Mouse (Mus musculus): Measurements from ENCODE around the gene Rho. TPM values are rescaled to one million over a fixed set of nuclear protein-coding genes. Genes with fewer than 3 reads are reported as not detected.

The Rho gene
- polyA plus RNA-seq, 1 experiment from 2014 or later: 1.1 TPM

DNA sequence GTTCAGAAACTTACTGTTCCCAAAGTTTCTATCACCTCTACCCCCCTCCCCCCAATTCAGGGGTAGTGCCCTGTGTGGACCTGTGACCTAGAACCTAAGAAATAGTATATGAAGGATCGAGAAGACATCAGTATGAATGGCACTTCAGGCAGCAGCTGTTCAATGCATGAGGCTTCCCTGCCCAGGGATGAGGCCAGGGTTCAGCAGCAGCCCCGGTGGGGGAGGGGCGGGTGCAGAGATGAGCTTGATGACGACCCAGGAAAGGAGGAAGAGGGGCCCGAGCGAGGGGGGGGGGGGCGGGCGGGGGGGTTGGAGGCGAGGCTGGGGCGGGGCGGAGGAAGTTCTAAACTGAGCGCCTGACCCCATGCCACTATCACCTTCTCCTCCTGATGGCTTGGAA is 9.6 kb downstream of the Rho start:
- Histone ChIP-seq H3K4me1 (no peaks in the 10 kb centered on the region; the same call in 1 of the 2 replicates), H3K9me3 (0 out of 2 replicates have a peak, but pooled peaks cover 6% of the 10 kb centered on the region)
- 9% methylated on average over 5 of the region's 12 CpGs for WGBS

DNA sequence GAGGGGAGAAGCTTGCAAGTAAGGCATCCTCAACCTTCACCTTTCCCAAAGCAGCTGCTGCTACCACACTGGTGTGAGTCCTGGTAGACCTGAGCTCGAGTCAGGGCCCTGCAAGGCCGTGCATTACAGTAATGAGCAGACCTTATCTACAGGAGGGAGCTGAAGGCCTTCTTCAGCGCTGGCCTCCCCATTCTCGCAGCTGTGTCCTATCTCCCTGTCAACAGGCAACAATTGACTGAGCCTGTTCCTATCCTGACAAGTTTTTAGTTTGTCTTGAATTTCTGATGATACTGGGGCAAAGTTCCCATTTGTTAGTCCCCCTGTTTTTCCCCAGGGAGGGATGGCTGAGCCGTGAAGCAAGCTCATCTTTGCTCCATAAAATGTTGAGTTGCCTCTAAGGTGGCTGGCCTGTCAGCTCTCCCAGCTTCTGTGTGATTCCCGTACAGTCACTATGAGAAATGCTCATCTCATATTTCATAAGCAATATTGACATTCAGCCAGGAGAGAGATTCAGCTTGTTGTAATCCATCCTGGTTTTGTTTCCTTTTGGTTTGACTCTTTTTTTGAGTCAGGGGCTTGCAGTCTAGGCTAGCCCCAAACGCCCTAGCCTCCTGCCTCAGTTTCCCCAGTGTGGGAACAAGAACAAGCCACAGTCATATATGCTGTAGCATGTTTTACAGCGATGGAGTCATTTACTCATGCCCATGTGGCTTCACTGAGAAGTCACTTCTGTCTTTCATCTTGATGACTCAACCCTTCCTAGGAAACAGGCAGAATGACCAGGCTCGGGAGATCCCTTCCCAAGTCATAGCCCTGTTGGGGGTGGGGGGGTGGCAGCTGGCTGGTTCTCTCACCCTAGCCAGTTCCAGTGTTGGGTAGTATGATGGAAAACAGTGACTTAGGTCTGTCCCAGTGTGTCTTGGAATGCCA is 12.2 kb downstream of the Rho start:
- no peak for ATAC-seq (ENCODE audit: low FRiP score, low read depth)
- H3K27ac ChIP-seq: no peak overlapping the region
- H3K9me3 ChIP-seq: no peaks in the 10 kb centered on the region
- 80% methylated on average over 9 of the region's 9 CpGs for WGBS
- H3K4me3 ChIP-seq: no peak overlapping the region
- H3K4me2 ChIP-seq (replicated peaks): no peak overlapping the region
- no peaks in the 10 kb centered on the region; the same call in 1 of the 2 replicates for H3K4me1 ChIP-seq
- no peaks in the 10 kb centered on the region for H3K27me3 ChIP-seq (replicated peaks)
- no peaks in the 10 kb centered on the region for H3K36me3 ChIP-seq
- no peak overlapping the region for H3K9ac ChIP-seq

More for the DNA sequence above, 9.6 kb downstream of the Rho start:
- Histone ChIP-seq H3K9ac (no peak overlapping the region), H3K4me3 (no peak overlapping the region), H3K36me3 (no peaks in the 10 kb centered on the region), H3K4me2 (replicated peaks) (no peak overlapping the region), H3K27me3 (replicated peaks) (no peaks in the 10 kb centered on the region), H3K27ac (no peak overlapping the region)
- no peak for ATAC-seq (ENCODE audit: low FRiP score, low read depth)

DNA sequence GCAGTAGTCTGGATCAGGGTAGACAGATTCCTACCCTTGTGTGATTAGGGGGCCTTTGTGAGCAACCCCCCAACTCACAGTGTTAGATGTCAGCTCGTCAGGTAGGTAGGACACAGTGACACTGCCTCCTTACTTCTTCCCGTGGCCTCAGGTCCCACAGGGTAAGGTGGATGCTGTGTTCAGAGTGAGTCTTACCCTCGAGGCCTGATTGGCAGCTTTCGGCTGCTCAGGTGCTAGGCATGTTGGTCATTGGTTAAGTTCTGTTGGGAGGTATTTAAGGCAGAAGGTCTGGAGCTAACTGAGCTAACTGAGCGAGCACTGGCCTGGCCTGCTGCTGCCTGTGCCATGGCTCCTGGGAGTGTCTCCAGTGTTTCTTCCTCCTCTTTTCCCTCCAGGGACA is 13.1 kb downstream of the Rho start, which contains the start of gene H1foo:
Gene H1foo (plus strand): TSS at position 301 of the 400 bp plus-strand sequence.
- Histone ChIP-seq H3K9me3 (no peaks in the 10 kb centered on the region), H3K4me3 (no peak within 1 kb of the TSS), H3K27me3 (replicated peaks) (no peaks in the 10 kb centered on the region), H3K36me3 (no peaks in the 10 kb centered on the region), H3K9ac (no peak within 1 kb of the TSS), H3K4me2 (replicated peaks) (no peak within 1 kb of the TSS), H3K4me1 (no peaks in the 10 kb centered on the region; the same call in 1 of the 2 replicates), H3K27ac (no peak within 1 kb of the TSS)
- no peak for ATAC-seq (ENCODE audit: low FRiP score, low read depth)
- WGBS: 78% methylated on average over 5 of the region's 5 CpGs

DNA sequence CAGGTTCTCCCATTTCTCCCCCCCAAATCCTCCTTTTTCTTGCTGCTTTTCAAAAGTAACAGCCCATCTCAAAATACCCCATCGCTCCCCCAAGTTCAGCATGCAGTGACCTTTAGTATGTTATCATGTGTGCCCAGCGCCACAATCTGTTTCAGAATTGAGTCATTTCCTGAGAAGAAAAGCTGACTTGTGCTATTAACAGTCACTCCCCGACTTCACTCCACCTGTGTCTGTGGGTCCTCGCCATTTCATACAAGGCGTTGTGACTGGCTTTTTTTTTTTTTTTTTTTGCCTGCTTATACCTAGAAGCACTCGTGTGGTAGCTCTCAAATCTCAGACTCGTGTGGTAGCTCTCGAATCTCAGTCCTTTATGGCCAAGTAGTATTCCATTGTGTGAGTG is 14.1 kb downstream of the Rho start:
- Histone ChIP-seq H3K27me3 (replicated peaks) (no peaks in the 10 kb centered on the region), H3K9me3 (no peaks in the 10 kb centered on the region), H3K36me3 (no peaks in the 10 kb centered on the region), H3K4me1 (no peaks in the 10 kb centered on the region; the same call in 1 of the 2 replicates), H3K4me3 (no peak overlapping the region), H3K4me2 (replicated peaks) (no peak overlapping the region), H3K9ac (no peak overlapping the region), H3K27ac (no peak overlapping the region)
- ATAC-seq (ENCODE audit: low FRiP score, low read depth): no peak
- WGBS: 75% methylated on average over 8 of the region's 8 CpGs

DNA sequence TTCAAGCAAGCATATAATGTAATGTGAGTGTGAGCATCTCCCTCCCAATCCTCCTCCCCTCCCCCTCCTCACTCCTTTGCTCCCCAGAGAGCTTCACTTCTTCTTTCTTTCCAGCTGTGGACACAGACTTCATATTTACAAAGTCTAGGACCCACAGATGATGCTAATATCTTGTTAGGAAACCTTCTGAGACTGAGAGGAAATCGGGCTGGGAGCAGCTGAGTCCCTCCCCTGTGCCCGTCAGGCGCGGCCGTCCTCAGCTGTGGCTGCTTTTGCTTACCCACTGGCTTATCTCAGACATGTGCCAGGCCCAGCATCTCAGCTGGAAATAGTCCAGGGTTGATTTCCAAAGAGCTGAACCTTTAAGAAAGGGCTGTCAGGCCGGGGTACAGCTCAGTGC is 14.8 kb downstream of the Rho start:
- H3K9ac ChIP-seq: no peak overlapping the region
- WGBS: 66% methylated on average over 6 of the region's 6 CpGs
- H3K4me3 ChIP-seq: no peak overlapping the region
- no peak for ATAC-seq (ENCODE audit: low FRiP score, low read depth)
- no peaks in the 10 kb centered on the region for H3K36me3 ChIP-seq
- no peaks in the 10 kb centered on the region; the same call in 1 of the 2 replicates for H3K4me1 ChIP-seq
- H3K4me2 ChIP-seq (replicated peaks): no peak overlapping the region
- H3K27ac ChIP-seq: no peak overlapping the region
- H3K9me3 ChIP-seq: no peaks in the 10 kb centered on the region
- H3K27me3 ChIP-seq (replicated peaks): no peaks in the 10 kb centered on the region

DNA sequence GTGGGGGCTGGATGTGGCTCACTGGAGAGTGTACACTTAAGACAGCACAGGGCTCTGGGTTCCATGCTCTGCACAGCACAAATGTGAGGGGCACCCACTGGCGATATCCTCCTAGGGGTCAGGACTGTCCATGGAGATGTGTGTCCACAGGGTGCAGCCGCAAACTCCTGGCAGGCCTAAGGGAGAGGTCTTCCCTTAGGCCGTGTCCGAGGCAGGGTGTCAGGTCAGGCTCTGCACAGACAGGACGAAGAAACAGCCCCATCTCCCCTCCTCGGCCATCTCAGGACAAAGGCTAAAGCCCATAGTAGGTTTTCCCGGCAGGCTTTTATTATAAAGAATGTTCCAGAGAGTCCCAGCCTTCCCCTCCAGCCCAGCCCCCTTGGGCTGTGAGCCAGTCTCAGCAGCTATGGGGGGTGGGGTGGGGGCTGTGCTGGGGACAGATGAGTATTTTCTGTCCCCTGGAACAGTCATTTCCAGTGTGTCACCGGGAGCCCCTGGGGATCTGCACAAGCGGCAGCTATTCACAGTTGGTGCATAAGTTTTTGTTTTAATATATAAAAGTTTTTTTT is 23.0 kb downstream of the Rho start:
- peaks cover 16% of the 10 kb centered on the region for H3K4me1 ChIP-seq
- no peaks in the 10 kb centered on the region for H3K27me3 ChIP-seq (replicated peaks)
- H3K9me3 ChIP-seq: no peaks in the 10 kb centered on the region
- no peak overlapping the region for H3K9ac ChIP-seq
- H3K27ac ChIP-seq: no peak overlapping the region
- no peak overlapping the region for H3K4me2 ChIP-seq (replicated peaks)
- no peak for ATAC-seq (ENCODE audit: low FRiP score, low read depth)
- 71% methylated on average over 9 of the region's 9 CpGs for WGBS
- no peak overlapping the region for H3K4me3 ChIP-seq
- H3K36me3 ChIP-seq: no peaks in the 10 kb centered on the region

DNA sequence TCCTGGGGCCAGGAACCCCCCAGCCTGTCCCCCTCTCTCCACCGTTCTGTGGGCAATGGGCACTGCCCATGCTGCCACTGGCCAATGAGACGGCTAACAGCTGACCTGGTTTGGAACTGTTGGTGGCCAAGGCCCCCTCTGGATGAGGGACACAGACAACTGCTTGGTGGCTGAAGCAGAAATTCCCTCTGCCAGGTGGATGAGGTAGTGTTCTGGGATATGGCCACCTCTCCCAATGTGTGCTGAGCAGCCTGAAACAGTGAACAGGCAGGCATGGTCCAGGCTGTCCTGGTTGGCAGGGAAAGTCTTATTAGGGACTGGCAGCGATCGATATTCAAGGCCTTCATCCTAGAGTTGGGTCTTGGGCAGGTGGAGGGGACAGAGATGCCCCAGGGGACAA is 23.6 kb downstream of the Rho start:
- no peaks in the 10 kb centered on the region for H3K27me3 ChIP-seq (replicated peaks)
- ATAC-seq (ENCODE audit: low FRiP score, low read depth): no peak
- no peaks in the 10 kb centered on the region for H3K9me3 ChIP-seq
- no peak overlapping the region for H3K4me3 ChIP-seq
- WGBS: 84% methylated on average over 4 of the region's 4 CpGs
- H3K4me2 ChIP-seq (replicated peaks): no peak overlapping the region
- H3K4me1 ChIP-seq: peaks cover 16% of the 10 kb centered on the region
- H3K36me3 ChIP-seq: no peaks in the 10 kb centered on the region
- H3K27ac ChIP-seq: no peak overlapping the region
- no peak overlapping the region for H3K9ac ChIP-seq

DNA sequence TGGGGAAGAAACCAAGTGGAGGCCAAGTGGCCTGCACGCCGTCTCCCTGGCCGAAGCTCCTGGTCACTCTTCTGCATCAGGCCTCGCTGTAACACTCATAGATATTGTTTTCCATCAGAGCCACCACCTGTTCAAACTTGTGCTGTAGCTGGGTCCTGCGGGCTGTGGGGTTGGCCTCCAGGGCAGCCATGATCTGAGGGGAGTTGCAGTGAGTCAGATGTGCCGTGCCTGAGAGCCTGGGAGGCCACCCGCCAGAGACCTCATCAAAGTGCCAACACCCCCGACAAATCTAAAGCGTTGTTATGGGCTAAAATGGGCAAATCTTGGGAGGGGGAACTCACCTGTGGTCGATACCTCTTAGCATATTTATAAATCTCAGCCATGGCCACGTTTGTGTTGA is 24.1 kb downstream of the Rho start:
- no peaks in the 10 kb centered on the region for H3K36me3 ChIP-seq
- ATAC-seq (ENCODE audit: low FRiP score, low read depth): no peak
- no peaks in the 10 kb centered on the region for H3K27me3 ChIP-seq (replicated peaks)
- WGBS: 86% methylated on average over 11 of the region's 11 CpGs
- H3K4me3 ChIP-seq: no peak overlapping the region
- H3K9ac ChIP-seq: no peak overlapping the region
- H3K4me1 ChIP-seq: peaks cover 16% of the 10 kb centered on the region
- H3K4me2 ChIP-seq (replicated peaks): no peak overlapping the region
- H3K9me3 ChIP-seq: no peaks in the 10 kb centered on the region
- no peak overlapping the region for H3K27ac ChIP-seq

DNA sequence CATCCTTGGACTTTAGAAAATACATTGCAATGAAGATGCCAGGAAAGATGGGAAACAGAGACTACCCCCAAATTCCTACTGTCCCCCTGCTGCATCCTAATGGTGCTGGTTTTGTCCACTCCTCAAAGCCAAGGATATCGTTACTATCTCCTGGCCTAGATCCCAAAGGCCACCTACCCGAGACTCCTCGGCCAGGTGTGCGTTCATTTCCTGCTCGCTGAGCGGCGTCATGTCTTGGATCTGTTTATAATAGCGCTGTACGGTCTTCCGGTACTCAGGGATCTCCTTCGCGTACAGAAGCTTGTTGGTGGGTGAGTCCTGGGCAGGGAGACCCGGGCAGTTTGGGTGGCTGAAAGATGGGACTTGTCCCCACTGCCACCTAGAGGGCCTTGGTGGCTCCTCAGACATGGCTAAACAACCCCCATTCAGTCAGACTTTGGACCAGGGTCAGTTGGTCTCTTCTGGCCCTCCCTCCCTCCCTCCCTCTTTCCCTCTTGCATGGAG is 24.9 kb downstream of the Rho start:
- Histone ChIP-seq H3K9me3 (no peaks in the 10 kb centered on the region), H3K27ac (no peak overlapping the region), H3K36me3 (no peaks in the 10 kb centered on the region), H3K9ac (no peak overlapping the region), H3K4me2 (replicated peaks) (no peak overlapping the region), H3K4me3 (no peak overlapping the region), H3K27me3 (replicated peaks) (no peaks in the 10 kb centered on the region), H3K4me1 (peaks cover 16% of the 10 kb centered on the region)
- ATAC-seq (ENCODE audit: low FRiP score, low read depth): no peak
- WGBS: 88% methylated on average over 13 of the region's 13 CpGs

DNA sequence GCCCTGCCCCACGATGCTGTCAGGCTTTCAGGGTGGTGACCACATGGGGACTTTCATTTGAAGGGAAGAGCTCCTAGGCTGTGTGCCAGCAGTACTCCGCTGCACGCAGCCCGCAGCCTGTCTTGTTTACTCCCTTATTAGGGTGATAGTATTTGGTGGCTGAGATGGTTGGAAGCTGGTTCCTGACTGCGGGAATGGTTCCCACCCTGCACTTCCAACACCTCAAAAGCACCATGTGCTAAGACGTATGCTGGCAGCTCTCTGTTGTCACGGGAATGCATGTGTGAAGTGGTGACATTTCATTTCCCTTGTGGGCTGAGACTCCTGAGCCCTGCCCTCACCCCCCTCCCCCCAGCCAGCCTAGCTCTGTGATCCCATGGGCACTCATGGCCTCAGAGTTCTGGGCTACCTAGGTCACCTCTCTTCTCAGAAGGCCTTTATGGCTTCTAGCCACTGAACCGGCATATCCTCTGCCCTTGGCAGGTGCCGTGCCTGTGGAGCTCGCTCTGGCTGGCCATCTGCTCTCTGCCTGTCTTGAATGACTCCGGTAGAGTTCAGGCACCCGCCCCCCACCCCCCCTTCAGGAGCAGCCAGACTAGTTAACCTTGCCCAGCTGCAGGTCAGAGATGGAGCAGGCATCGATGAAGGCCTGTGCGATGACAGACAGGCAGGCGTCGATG is 25.5 kb downstream of the Rho start:
- Histone ChIP-seq H3K4me3 (no peak overlapping the region), H3K27me3 (replicated peaks) (no peaks in the 10 kb centered on the region), H3K9ac (0 out of 2 replicates have a peak overlapping the region, but pooled peaks have one; percentile 3), H3K36me3 (no peaks in the 10 kb centered on the region), H3K27ac (no peak overlapping the region), H3K9me3 (no peaks in the 10 kb centered on the region), H3K4me2 (replicated peaks) (no peak overlapping the region), H3K4me1 (peaks cover 16% of the 10 kb centered on the region)
- 53% methylated on average over 16 of the region's 16 CpGs for WGBS
- peak; percentile 21; the same call in 1 of the 2 replicates for ATAC-seq (ENCODE audit: low FRiP score, low read depth)

DNA sequence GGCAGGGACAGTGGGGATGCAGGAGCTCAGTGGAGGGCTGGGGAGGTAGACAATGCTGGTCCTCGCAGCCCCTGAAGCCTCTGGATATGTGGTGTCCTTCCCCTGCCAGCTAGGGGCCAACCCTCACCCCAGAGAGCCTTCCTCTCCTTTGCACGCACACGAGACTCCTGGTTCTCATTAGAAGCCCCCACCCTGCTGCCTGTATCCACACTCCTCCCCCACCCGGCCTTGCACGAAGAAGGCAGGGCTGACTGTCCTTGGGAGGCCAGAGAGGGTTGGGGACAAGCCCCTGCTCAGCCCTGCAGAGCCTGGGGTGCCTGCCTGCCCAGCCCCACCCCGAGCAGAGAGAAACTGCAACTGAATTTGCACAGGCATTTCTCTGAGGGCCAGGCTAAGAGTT is 26.1 kb downstream of the Rho start:
- Histone ChIP-seq H3K4me1 (peaks cover 16% of the 10 kb centered on the region), H3K9ac (no peak overlapping the region), H3K36me3 (no peaks in the 10 kb centered on the region), H3K4me3 (no peak overlapping the region), H3K4me2 (replicated peaks) (no peak overlapping the region), H3K9me3 (no peaks in the 10 kb centered on the region), H3K27ac (no peak overlapping the region), H3K27me3 (replicated peaks) (no peaks in the 10 kb centered on the region)
- 65% methylated on average over 6 of the region's 6 CpGs for WGBS
- peak; percentile 13; the same call in 1 of the 2 replicates for ATAC-seq (ENCODE audit: low FRiP score, low read depth)

DNA sequence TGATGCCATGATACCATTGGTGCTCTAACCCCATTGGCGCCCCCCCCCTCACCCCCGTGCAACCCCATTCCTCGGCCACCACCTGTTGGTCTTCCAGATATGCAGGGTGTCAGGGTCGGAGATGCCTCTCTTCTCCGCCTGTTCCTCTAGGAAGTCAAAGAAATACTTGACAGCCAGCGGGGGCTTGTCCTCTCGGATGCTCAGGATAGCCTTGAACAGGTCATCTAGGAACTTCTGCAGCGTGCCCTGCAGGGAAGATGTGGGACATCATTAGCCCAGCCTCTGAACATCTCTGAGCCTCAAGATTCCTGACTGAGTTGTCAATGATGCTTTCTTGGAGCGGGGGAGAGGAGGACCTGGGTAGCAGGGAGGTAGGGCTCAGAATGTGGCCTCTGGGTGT is 26.9 kb downstream of the Rho start:
- H3K27me3 ChIP-seq (replicated peaks): no peaks in the 10 kb centered on the region
- no peaks in the 10 kb centered on the region for H3K9me3 ChIP-seq
- H3K36me3 ChIP-seq: no peaks in the 10 kb centered on the region
- H3K4me3 ChIP-seq: no peak overlapping the region
- peaks cover 16% of the 10 kb centered on the region for H3K4me1 ChIP-seq
- H3K4me2 ChIP-seq (replicated peaks): no peak overlapping the region
- WGBS: 86% methylated on average over 9 of the region's 9 CpGs
- H3K27ac ChIP-seq: no peak overlapping the region
- no peak overlapping the region for H3K9ac ChIP-seq
- ATAC-seq (ENCODE audit: low FRiP score, low read depth): no peak

Data from neural tube, embryonic 12.5 days (tissue).